Mouse (Mus musculus): Measurements from ENCODE around the gene C1s2.
"Not testable (repeated sequence)": the region's sequence is repeated elsewhere in the genome, so short reads cannot be mapped to it uniquely, and the experiment has no call there.

The C1s2 gene

DNA sequence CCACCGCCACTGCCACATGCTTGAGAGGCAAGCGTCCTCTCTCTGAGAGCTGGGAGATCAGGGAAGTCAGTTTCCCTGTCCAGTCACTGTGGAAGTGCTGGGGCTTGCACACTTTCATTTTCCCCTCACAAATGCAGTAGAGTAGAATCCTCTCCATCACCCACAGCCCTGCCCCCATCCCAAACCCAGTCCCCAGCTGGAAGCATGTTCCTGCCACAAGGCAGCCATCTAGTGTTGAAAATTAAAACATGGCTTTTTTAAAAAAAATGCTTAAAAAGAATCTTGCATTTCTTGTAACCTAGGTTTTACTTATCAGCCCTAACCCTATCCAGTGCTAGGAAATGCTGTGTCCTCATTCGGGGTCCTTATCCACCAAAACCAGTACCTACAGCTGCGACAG lies 4.2 kb upstream of the C1s2 start:
- DNase-seq (ENCODE audit: low read depth, low spot score) = peak; percentile 4

DNA sequence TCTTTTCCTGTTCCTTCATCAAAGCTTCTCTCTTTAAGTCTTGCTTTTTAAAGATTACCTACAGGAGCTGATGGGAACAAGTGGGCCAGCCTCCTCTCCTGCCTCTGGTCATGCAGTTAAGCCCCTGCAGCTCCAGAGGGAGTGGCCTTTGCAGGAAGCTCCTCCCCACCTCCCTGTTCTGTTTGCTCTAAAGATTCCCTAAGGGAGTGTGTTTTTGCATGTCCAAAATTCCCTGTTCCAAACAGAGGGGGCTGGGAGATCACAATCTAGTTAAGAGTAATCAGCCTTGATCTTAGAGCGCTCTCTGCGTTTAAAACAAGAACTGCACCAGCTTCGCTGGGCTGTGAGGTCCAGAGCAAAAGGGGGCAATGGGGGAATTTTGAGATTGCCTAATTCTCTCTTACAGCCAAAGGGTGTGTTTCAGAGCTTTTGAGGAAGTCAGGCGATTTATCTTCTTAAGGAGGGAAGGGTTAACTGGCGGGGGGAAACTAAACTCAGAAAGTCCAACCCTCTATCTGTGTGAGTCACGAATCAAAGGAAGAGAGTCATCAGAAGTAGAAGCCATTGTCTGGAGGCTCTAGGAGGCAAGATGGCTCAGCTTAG lies 1.1 kb upstream of the C1s2 start:
- not testable (repeated sequence) for DNase-seq (ENCODE audit: low read depth, low spot score)

DNA sequence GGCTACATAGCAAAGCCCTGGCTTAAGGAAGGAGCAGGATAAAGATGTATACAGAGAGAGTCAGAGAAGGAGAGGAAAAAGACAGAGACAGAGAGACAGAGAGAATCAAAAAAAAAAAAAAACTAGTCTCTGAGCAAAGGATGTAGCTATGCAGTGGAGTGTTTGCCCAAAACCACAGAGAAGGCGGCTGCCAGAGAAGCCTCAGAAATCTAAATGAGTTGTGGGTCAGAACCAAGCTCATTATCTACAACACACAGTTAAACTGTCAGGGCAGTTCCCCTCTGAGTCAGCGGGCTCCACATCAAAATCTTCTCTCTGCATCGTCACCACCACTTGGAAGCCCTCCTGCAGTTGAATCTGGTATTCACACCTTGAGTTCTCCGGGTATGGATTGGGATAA lies 5.1 kb downstream of the C1s2 start:
- DNase-seq (ENCODE audit: low read depth, low spot score) = no peak

DNA sequence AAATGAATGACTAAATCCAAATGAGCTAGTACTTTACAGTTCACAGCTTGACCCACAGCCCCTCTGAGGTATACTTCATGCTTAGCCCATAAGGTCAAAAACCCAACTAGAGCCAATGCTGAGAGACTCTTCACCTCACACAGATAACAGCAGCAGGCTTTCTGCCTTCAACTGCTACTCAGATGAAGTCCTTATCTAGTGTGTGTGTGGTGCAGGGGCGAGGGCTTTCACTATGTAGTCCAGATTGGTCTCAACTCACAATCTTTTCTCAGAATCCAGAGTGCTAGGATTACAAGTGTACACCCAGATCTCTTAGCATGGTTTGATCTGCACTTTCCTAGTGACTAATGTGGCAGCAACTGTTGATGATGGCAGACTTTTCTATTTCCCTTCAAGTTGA lies 9.7 kb downstream of the C1s2 start:
- DNase-seq (ENCODE audit: low read depth, low spot score) = not testable (repeated sequence)

DNA sequence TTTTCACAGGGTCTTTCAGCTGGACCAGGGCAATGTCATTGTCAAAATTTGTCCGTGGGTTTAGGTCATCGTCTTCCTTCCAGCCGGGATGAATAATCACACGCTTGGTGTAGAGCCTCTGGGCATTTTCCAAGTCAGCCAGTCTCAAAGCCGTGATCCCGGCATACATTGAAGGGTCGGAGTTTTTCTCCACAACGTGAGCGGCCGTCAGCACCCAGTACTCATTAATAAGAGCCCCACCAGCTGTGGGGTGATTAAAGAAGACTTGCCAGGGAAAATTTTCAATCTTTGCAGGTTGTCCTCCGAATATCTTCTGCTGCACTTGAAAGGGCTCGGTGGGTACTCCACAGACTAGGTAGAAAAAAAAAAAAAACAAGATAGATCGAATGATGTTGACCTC lies 10.3 kb downstream of the C1s2 start:
- no peak for DNase-seq (ENCODE audit: low read depth, low spot score)

DNA sequence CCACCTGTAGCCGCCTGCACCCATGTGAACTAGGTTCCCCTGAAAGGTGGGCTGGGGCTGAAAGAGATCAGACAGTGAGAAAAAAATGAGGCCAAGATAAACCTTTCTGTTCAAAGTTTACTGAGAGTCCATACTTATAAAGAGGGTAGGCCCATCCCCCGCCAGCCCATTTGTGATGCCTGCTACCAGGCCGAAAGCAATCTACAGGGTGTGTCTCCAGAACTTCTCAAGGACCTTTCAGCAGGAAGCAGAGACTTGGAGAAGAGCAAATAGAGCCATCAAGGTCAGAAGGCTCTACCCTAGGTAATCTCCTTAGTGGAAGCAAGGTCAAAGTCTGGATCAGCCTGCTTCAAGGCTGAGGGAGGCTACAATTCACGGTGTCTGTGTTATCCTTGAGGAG lies 33.9 kb downstream of the C1s2 start:
- DNase-seq (ENCODE audit: low read depth, low spot score) = no peak

DNA sequence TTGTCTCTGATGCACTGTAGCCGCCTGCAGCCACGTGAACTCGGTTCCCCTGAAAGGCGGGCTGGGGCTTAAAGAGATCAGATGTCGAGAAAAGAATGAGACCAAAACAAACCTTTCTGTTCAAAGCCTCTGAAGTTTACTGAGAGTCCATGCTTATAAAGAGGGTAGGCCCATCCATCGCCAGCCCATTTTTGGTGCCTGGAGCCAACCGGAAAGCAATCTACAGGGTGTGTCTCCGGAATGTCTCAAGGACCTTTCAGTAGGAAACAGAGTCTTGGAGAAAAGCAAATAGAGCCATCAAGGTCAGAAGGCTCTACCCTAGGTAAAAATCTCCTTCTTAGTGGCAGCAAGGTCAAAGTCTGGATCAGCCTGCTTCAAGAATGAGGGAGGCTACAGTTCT lies 42.8 kb downstream of the C1s2 start:
- no peak for DNase-seq (ENCODE audit: low read depth, low spot score)

DNA sequence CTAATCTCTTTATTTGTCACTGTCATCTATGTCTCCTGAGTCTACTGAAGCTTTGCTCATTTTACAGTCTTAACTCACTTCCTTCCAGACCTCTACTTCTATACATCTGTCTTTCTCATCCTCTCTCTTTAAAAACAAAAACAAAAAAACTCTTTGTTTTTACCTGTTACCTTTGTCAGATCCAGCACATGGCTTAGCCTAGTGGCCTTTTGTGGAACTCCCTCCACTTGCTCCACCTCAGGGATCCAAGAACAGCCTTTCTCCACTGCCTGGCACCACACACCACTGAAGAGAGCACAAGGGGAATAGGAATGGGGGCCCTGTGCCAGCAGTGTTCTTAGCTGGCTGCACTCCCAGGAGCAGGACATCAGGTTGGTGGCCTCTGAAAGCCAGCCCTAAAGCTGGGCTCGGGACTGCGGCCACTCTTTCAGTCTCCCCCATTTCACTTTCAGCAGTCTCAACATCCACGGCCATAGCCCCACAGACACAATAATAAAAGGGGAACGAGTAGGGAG lies 43.6 kb downstream of the C1s2 start:
- peak; percentile 10 for DNase-seq (ENCODE audit: low read depth, low spot score)

DNA sequence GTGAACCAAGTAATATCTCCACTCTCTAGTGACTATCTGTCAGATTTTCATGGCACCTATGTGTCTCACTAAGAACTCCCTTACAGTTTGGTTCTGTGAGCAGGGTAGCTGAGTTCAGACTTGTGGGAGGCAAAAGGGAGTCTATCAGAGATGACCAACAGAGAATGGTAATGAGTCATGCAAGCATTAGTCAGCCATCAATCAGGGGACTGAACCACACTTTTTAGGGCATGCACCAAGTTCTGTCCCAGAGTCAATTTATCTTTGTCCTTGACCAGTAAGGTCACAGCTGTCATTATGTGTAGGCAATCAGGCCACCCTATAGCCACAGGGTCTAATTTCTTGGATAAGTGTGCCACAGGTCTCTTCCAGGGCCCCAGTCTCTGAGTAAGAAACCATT lies 47.1 kb downstream of the C1s2 start:
- DNase-seq (ENCODE audit: low read depth, low spot score) = peak; percentile 5

DNA sequence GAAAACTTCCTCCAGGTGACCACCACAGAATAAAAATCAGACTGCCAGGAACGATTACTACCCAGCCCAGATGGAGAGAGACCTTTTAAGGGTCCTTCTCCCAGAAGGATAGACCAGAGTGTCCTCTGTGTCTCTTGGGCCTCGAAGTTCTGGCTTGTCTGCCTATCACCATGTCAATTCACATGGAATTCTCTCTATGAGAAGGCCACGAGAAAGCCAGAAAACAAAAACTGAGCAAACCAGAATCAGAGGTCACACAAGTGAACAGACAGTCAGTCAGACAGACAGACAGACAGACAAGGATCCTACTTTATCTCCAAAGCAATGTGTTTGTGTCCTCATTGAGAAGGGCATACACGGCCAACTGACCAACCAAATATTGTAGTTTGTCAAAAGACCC lies 49.6 kb downstream of the C1s2 start:
- DNase-seq (ENCODE audit: low read depth, low spot score) = no peak

DNA sequence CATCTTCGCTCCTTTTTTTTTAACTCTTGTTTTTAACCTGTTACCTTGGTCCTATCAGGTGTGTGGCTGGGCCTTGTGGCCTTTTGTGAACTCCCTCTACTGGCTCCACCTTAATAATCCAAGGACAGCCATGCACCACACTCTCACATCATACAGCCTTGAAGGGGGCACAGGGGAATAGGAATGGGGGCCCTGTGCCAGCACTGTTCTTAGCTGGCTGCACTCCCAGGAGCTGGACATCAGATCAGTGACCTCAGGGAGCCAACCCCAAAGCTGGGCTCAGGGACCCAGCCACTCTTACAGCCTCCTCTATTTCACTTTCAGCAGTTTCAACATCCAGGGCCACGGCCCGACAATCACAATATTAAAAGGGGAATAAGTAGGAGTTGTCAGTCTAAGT lies 50.1 kb downstream of the C1s2 start:
- DNase-seq (ENCODE audit: low read depth, low spot score) = no peak

DNA sequence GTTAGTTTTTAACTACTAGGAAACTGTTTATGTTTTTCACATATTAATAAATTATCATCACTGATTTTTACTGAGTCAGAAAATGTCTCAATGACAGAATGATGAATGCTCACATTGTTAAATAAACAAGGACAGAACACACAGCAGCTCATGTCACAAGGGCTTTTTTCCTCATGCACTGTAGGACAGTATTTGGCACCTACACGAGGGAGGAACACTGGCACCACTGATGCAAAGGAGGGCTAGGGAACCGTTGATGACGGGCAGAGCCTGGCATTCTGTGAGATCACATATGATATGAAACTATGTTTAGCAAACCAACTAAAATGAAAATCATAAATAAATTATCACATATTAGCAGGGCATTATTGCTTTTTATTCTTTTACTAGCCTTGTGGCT lies 51.0 kb downstream of the C1s2 start:
- peak; percentile 60 for DNase-seq (ENCODE audit: low read depth, low spot score)

DNA sequence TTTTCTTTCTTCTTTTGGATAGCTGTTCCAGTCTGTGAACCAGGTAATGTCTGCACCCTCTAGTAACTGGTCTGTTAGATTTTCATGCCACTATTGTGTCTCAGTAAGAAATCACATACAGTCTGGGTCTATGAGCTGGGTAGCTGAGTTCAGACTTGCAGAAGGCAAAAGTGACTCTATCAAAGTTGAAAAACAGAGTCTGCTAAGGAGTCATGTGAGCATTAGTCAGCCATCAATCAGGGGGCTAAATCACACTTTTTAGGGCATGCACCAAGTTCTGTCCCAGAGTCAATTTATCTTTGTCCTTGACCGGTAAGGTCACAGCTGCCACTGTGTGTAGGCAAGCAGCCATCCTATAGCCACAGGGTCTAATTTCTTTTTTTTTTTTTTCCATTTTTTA lies 53.7 kb downstream of the C1s2 start:
- DNase-seq (ENCODE audit: low read depth, low spot score) = no peak

DNA sequence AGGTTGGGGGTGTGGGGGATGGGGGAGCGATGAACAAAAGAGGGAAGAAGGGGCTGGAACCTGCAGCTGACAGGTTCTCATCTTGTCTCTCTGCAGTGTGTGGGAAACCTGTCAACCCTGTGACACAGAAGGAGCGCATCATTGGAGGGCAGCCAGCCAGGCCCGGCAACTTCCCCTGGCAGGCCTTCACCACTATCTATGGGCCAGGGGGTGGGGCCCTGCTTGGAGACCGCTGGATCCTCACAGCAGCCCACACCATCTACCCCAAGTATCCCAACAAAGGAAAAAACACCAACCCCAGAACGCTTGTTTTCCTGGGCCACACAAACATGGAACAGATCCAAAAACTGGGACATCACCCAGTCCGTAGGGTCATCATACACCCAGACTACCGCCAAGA lies 55.7 kb downstream of the C1s2 start:
- DNase-seq (ENCODE audit: low read depth, low spot score) = not testable (repeated sequence)

DNA sequence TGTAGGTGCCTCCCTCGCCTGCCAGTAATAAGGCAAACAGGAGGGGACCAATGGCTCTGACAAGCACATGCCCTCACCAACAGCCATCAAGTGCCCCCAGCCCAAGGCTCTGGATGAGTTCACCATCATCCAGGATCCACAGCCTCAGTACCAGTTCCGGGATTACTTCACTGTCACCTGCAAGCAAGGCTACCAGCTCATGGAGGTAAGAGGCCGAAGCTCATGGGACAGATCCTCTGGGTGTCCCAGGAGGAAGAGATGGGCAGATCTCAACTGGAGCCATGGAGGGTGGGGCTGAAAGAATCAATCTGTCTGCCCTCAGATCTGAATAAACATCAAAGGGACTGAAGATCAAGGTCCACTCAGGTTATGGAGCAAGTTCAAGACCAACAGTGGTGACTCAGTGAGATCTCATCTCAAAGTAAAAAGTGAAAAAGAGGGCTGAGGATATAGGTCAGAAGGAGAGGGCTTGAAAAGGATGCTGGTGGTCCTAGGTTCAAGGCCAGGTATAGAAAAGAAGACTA lies 60.7 kb downstream of the C1s2 start:
- DNase-seq (ENCODE audit: low read depth, low spot score) = not testable (repeated sequence)

Measured in brain, adult 2 months (tissue).